Mouse (Mus musculus): Measurements from ENCODE around the gene Tpm3. TPM values are rescaled to one million over a fixed set of nuclear protein-coding genes. Genes with fewer than 3 reads are reported as not detected.

Gene Tpm3
- polyA plus RNA-seq, 1 experiment from 2014 or later = 533 TPM

- WGBS = 71% methylated on average over 6 of the region's 6 CpGs
- Histone ChIP-seq H3K36me3 (ENCODE audit: control insufficient read depth, insufficient read depth, low read length) (peaks cover 73% of the 10 kb centered on the region), H3K4me2 (replicated peaks; ENCODE audit: low read depth, low read length) (no peak overlapping the region)
Measured at GRCm38 (mm10) chr3:90090892-90091291, 18.4 kb downstream of the Tpm3 start.

GRCm38 (mm10) chr3:90094453-90094852 lies 22.0 kb downstream of the Tpm3 start:
- no peaks in the 10 kb centered on the region for H3K27me3 ChIP-seq (ENCODE audit: control insufficient read depth, insufficient read depth, low read length)
- no peaks in the 10 kb centered on the region for H3K9me3 ChIP-seq (ENCODE audit: control insufficient read depth, low read depth, low read length)
- WGBS = 93% methylated on average over 3 of the region's 3 CpGs
- H3K4me1 ChIP-seq (ENCODE audit: control insufficient read depth, insufficient read depth, low read length) = no peaks in the 10 kb centered on the region
- H3K9ac ChIP-seq (replicated peaks; ENCODE audit: low read depth, low read length) = no peak overlapping the region
- no peak overlapping the region for H3K4me2 ChIP-seq (replicated peaks; ENCODE audit: low read depth, low read length)
- ATAC-seq (ENCODE audit: insufficient number of reproducible peaks, insufficient read depth, low FRiP score, low read depth) = no peak
- H3K36me3 ChIP-seq (ENCODE audit: control insufficient read depth, insufficient read depth, low read length) = peaks cover 69% of the 10 kb centered on the region
- H3K27ac ChIP-seq (ENCODE audit: low read length) = no peak overlapping the region
- no peak overlapping the region for H3K4me3 ChIP-seq (ENCODE audit: low read depth, low read length)

More at GRCm38 (mm10) chr3:90090892-90091291, 18.4 kb downstream of the Tpm3 start:
- H3K27ac ChIP-seq (ENCODE audit: low read length) = no peak overlapping the region
- H3K4me1 ChIP-seq (ENCODE audit: control insufficient read depth, insufficient read depth, low read length) = no peaks in the 10 kb centered on the region
- no peaks in the 10 kb centered on the region for H3K9me3 ChIP-seq (ENCODE audit: control insufficient read depth, low read depth, low read length)
- H3K4me3 ChIP-seq (ENCODE audit: low read depth, low read length) = no peak overlapping the region
- no peak overlapping the region for H3K9ac ChIP-seq (replicated peaks; ENCODE audit: low read depth, low read length)
- H3K27me3 ChIP-seq (ENCODE audit: control insufficient read depth, insufficient read depth, low read length) = no peaks in the 10 kb centered on the region
- no peak for ATAC-seq (ENCODE audit: insufficient number of reproducible peaks, insufficient read depth, low FRiP score, low read depth)

- H3K4me3 ChIP-seq (ENCODE audit: low read depth, low read length) = no peak overlapping the region
- H3K9me3 ChIP-seq (ENCODE audit: control insufficient read depth, low read depth, low read length) = no peaks in the 10 kb centered on the region
- H3K9ac ChIP-seq (replicated peaks; ENCODE audit: low read depth, low read length) = no peak overlapping the region
- no peak overlapping the region for H3K27ac ChIP-seq (ENCODE audit: low read length)
- no peaks in the 10 kb centered on the region for H3K4me1 ChIP-seq (ENCODE audit: control insufficient read depth, insufficient read depth, low read length)
- ATAC-seq (ENCODE audit: insufficient number of reproducible peaks, insufficient read depth, low FRiP score, low read depth) = no peak
- 88% methylated on average over 5 of the region's 5 CpGs for WGBS
- H3K27me3 ChIP-seq (ENCODE audit: control insufficient read depth, insufficient read depth, low read length) = no peaks in the 10 kb centered on the region
- no peak overlapping the region for H3K4me2 ChIP-seq (replicated peaks; ENCODE audit: low read depth, low read length)
- H3K36me3 ChIP-seq (ENCODE audit: control insufficient read depth, insufficient read depth, low read length) = peaks cover 48% of the 10 kb centered on the region
Measured at GRCm38 (mm10) chr3:90097928-90098327, 25.5 kb downstream of the Tpm3 start.

- no peak overlapping the region for H3K4me2 ChIP-seq (replicated peaks; ENCODE audit: low read depth, low read length)
- no peak overlapping the region for H3K27ac ChIP-seq (ENCODE audit: low read length)
- no peaks in the 10 kb centered on the region for H3K9me3 ChIP-seq (ENCODE audit: control insufficient read depth, low read depth, low read length)
- no peaks in the 10 kb centered on the region for H3K27me3 ChIP-seq (ENCODE audit: control insufficient read depth, insufficient read depth, low read length)
- H3K36me3 ChIP-seq (ENCODE audit: control insufficient read depth, insufficient read depth, low read length) = peaks cover 30% of the 10 kb centered on the region
- H3K4me1 ChIP-seq (ENCODE audit: control insufficient read depth, insufficient read depth, low read length) = no peaks in the 10 kb centered on the region
- 88% methylated on average over 3 of the region's 3 CpGs for WGBS
- ATAC-seq (ENCODE audit: insufficient number of reproducible peaks, insufficient read depth, low FRiP score, low read depth) = no peak
- H3K4me3 ChIP-seq (ENCODE audit: low read depth, low read length) = no peak overlapping the region
- H3K9ac ChIP-seq (replicated peaks; ENCODE audit: low read depth, low read length) = no peak overlapping the region
Measured at GRCm38 (mm10) chr3:90101010-90101409, 28.6 kb downstream of the Tpm3 start.

GRCm38 (mm10) chr3:90101673-90102072 lies 29.2 kb downstream of the Tpm3 start:
- ATAC-seq (ENCODE audit: insufficient number of reproducible peaks, insufficient read depth, low FRiP score, low read depth) = no peak

GRCm38 (mm10) chr3:90102239-90102638 lies 29.8 kb downstream of the Tpm3 start:
- no peak overlapping the region for H3K27ac ChIP-seq (ENCODE audit: low read length)
- H3K4me3 ChIP-seq (ENCODE audit: low read depth, low read length) = no peak overlapping the region
- peaks cover 24% of the 10 kb centered on the region for H3K36me3 ChIP-seq (ENCODE audit: control insufficient read depth, insufficient read depth, low read length)
- WGBS = 87% methylated on average over 2 of the region's 2 CpGs
- H3K4me2 ChIP-seq (replicated peaks; ENCODE audit: low read depth, low read length) = no peak overlapping the region
- H3K4me1 ChIP-seq (ENCODE audit: control insufficient read depth, insufficient read depth, low read length) = no peaks in the 10 kb centered on the region
- no peaks in the 10 kb centered on the region for H3K27me3 ChIP-seq (ENCODE audit: control insufficient read depth, insufficient read depth, low read length)
- no peaks in the 10 kb centered on the region for H3K9me3 ChIP-seq (ENCODE audit: control insufficient read depth, low read depth, low read length)
- ATAC-seq (ENCODE audit: insufficient number of reproducible peaks, insufficient read depth, low FRiP score, low read depth) = no peak
- no peak overlapping the region for H3K9ac ChIP-seq (replicated peaks; ENCODE audit: low read depth, low read length)

More at GRCm38 (mm10) chr3:90101673-90102072, 29.2 kb downstream of the Tpm3 start:
- H3K9me3 ChIP-seq (ENCODE audit: control insufficient read depth, low read depth, low read length) = no peaks in the 10 kb centered on the region
- H3K4me2 ChIP-seq (replicated peaks; ENCODE audit: low read depth, low read length) = no peak overlapping the region
- no peaks in the 10 kb centered on the region for H3K4me1 ChIP-seq (ENCODE audit: control insufficient read depth, insufficient read depth, low read length)
- H3K27me3 ChIP-seq (ENCODE audit: control insufficient read depth, insufficient read depth, low read length) = no peaks in the 10 kb centered on the region
- WGBS = 81% methylated on average over 2 of the region's 2 CpGs
- no peak overlapping the region for H3K9ac ChIP-seq (replicated peaks; ENCODE audit: low read depth, low read length)
- no peak overlapping the region for H3K4me3 ChIP-seq (ENCODE audit: low read depth, low read length)
- H3K36me3 ChIP-seq (ENCODE audit: control insufficient read depth, insufficient read depth, low read length) = peaks cover 24% of the 10 kb centered on the region
- no peak overlapping the region for H3K27ac ChIP-seq (ENCODE audit: low read length)

GRCm38 (mm10) chr3:90103176-90103575 lies 30.7 kb downstream of the Tpm3 start:
- Histone ChIP-seq H3K27ac (ENCODE audit: low read length) (no peak overlapping the region), H3K27me3 (ENCODE audit: control insufficient read depth, insufficient read depth, low read length) (no peaks in the 10 kb centered on the region), H3K36me3 (ENCODE audit: control insufficient read depth, insufficient read depth, low read length) (peaks cover 19% of the 10 kb centered on the region), H3K9ac (replicated peaks; ENCODE audit: low read depth, low read length) (no peak overlapping the region), H3K4me3 (ENCODE audit: low read depth, low read length) (no peak overlapping the region), H3K4me1 (ENCODE audit: control insufficient read depth, insufficient read depth, low read length) (no peaks in the 10 kb centered on the region), H3K4me2 (replicated peaks; ENCODE audit: low read depth, low read length) (no peak overlapping the region), H3K9me3 (ENCODE audit: control insufficient read depth, low read depth, low read length) (no peaks in the 10 kb centered on the region)
- 45% methylated on average over 2 of the region's 2 CpGs for WGBS
- ATAC-seq (ENCODE audit: insufficient number of reproducible peaks, insufficient read depth, low FRiP score, low read depth) = no peak

GRCm38 (mm10) chr3:90103938-90104337 lies 31.5 kb downstream of the Tpm3 start, which contains the start of gene Nup210l:
Gene Nup210l (plus strand): TSS chr3:90104132.
- no peaks in the 10 kb centered on the region for H3K9me3 ChIP-seq (ENCODE audit: control insufficient read depth, low read depth, low read length)
- H3K4me2 ChIP-seq (replicated peaks; ENCODE audit: low read depth, low read length) = no peak within 1 kb of the TSS
- no peaks in the 10 kb centered on the region for H3K4me1 ChIP-seq (ENCODE audit: control insufficient read depth, insufficient read depth, low read length)
- ATAC-seq (ENCODE audit: insufficient number of reproducible peaks, insufficient read depth, low FRiP score, low read depth) = no peak
- no peak within 1 kb of the TSS for H3K27ac ChIP-seq (ENCODE audit: low read length)
- 84% methylated on average over 13 of the region's 13 CpGs for WGBS
- H3K27me3 ChIP-seq (ENCODE audit: control insufficient read depth, insufficient read depth, low read length) = no peaks in the 10 kb centered on the region
- H3K36me3 ChIP-seq (ENCODE audit: control insufficient read depth, insufficient read depth, low read length) = peaks cover 12% of the 10 kb centered on the region
- no peak within 1 kb of the TSS for H3K9ac ChIP-seq (replicated peaks; ENCODE audit: low read depth, low read length)
- H3K4me3 ChIP-seq (ENCODE audit: low read depth, low read length) = no peak within 1 kb of the TSS

GRCm38 (mm10) chr3:90111706-90112105 lies 39.3 kb downstream of the Tpm3 start:
- H3K27me3 ChIP-seq (ENCODE audit: control insufficient read depth, insufficient read depth, low read length) = no peaks in the 10 kb centered on the region
- H3K4me2 ChIP-seq (replicated peaks; ENCODE audit: low read depth, low read length) = no peak overlapping the region
- H3K9ac ChIP-seq (replicated peaks; ENCODE audit: low read depth, low read length) = no peak overlapping the region
- H3K36me3 ChIP-seq (ENCODE audit: control insufficient read depth, insufficient read depth, low read length) = no peaks in the 10 kb centered on the region
- H3K4me3 ChIP-seq (ENCODE audit: low read depth, low read length) = no peak overlapping the region
- no peaks in the 10 kb centered on the region for H3K9me3 ChIP-seq (ENCODE audit: control insufficient read depth, low read depth, low read length)
- WGBS = 87% methylated on average over 2 of the region's 2 CpGs
- H3K4me1 ChIP-seq (ENCODE audit: control insufficient read depth, insufficient read depth, low read length) = no peaks in the 10 kb centered on the region
- ATAC-seq (ENCODE audit: insufficient number of reproducible peaks, insufficient read depth, low FRiP score, low read depth) = no peak
- no peak overlapping the region for H3K27ac ChIP-seq (ENCODE audit: low read length)
